Mouse (Mus musculus): ENCODE results near the gene Pnkp. TPM values are rescaled to one million over a fixed set of nuclear protein-coding genes. Genes with fewer than 3 reads are reported as not detected.
"Not testable (repeated sequence)": the region's sequence is repeated elsewhere in the genome, so short reads cannot be mapped to it uniquely, and the experiment has no call there.

Gene Pnkp
- polyA plus RNA-seq, 1 experiment: 50.8 TPM

- DNase-seq (ENCODE audit: low read depth): peak; percentile 84
Observed at GRCm38 (mm10) chr7:44869697-44870528, 13.0 kb downstream of the Pnkp start, which contains the start of gene Ptov1. TSS of gene Ptov1 (minus strand) at chr7:44869788.

- no peak for DNase-seq (ENCODE audit: low read depth)
Observed at GRCm38 (mm10) chr7:44870614-44871013, 13.7 kb downstream of the Pnkp start.

GRCm38 (mm10) chr7:44871181-44871580 lies 14.2 kb downstream of the Pnkp start:
- no peak for DNase-seq (ENCODE audit: low read depth)

- not testable (repeated sequence) for DNase-seq (ENCODE audit: low read depth)
Observed at GRCm38 (mm10) chr7:44871774-44872173, 14.8 kb downstream of the Pnkp start.

DNA sequence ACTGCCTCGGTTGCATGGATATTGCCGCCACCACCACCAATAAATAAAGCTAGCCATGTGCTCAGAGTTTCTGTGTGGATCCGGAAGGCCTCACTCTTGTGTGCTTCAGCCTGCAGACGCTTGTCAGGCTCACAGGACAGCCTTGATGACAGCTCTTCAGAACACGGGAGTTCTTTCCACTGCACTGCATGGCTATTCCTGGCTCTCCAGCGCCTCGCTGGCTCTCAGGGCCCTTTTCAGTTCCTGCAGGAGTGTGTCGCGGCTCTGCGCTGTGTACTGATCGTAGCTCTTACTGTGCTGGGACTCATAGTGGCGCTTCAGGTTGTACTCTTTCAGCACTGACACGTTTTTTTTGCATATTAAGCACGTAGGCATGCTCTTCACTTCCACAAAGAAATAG lies 20.9 kb downstream of the Pnkp start:
- no peak for DNase-seq (ENCODE audit: low read depth)

DNA sequence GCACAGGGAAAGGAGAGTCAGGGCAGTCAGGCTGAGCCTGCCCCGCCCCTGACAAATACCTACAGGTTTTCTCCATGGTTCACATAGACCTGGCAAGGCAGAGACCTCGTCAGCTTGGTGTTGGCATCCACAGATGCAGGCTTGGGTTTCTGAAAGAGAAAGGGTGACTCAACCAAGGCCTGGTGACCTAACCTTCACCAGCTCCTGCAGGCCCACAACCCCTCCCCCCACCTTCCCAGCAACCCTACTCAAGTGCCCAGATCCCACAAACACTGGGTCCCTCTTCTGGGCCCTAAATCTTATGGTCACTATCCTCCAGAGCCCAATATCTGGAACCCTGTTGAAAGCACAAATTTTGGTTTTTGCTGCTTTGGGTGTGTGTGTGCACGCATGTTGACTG lies 26.1 kb downstream of the Pnkp start:
- DNase-seq (ENCODE audit: low read depth): no peak

DNA sequence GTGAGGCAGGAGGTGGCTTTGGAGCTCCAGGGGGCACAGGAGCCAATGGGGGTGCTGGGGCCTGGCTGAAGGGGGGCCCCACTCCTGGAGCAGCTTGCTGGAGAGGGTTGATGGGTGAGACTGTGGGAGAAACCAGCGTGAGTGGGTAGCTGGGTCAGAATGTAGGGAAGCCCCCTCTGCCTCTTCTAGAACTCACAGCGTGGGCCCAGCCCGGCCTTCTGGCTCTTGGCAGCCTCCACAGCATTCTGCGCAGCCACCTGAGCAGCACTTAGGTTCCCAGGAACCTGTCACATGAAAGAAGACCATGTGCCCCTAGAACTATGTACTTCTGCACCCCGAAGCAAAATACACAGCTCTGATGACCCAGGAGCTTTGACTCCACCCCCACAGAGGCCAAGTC lies 27.7 kb downstream of the Pnkp start:
- no peak for DNase-seq (ENCODE audit: low read depth)

GRCm38 (mm10) chr7:44886964-44887363 lies 30.0 kb downstream of the Pnkp start:
- DNase-seq (ENCODE audit: low read depth): no peak

GRCm38 (mm10) chr7:44888256-44889105 lies 31.5 kb downstream of the Pnkp start:
- no peak for DNase-seq (ENCODE audit: low read depth)

GRCm38 (mm10) chr7:44890180-44890579 lies 33.2 kb downstream of the Pnkp start:
- DNase-seq (ENCODE audit: low read depth): no peak

- no peak for DNase-seq (ENCODE audit: low read depth)
Observed at GRCm38 (mm10) chr7:44890737-44891136, 33.8 kb downstream of the Pnkp start.

- no peak for DNase-seq (ENCODE audit: low read depth)
Observed at GRCm38 (mm10) chr7:44891611-44892010, 34.7 kb downstream of the Pnkp start.

GRCm38 (mm10) chr7:44892276-44892921 lies 35.5 kb downstream of the Pnkp start, which contains the start of gene Med25:
TSS of gene Med25 (minus strand) at chr7:44892712.
- DNase-seq (ENCODE audit: low read depth): no peak

- no peak for DNase-seq (ENCODE audit: low read depth)
Observed at GRCm38 (mm10) chr7:44893197-44893596, 36.3 kb downstream of the Pnkp start.

- DNase-seq (ENCODE audit: low read depth): no peak
Observed at GRCm38 (mm10) chr7:44894175-44894574, 37.2 kb downstream of the Pnkp start.

- no peak for DNase-seq (ENCODE audit: low read depth)
Observed at GRCm38 (mm10) chr7:44895206-44895592, 38.3 kb downstream of the Pnkp start.

- peak; percentile 69 for DNase-seq (ENCODE audit: low read depth)
Observed at GRCm38 (mm10) chr7:44895593-44896434, 38.9 kb downstream of the Pnkp start, which contains the start of gene Fuz. TSS of gene Fuz (plus strand) at chr7:44896079.

GRCm38 (mm10) chr7:44896499-44896898 lies 39.6 kb downstream of the Pnkp start:
- DNase-seq (ENCODE audit: low read depth): no peak

GRCm38 (mm10) chr7:44898607-44899006 lies 41.7 kb downstream of the Pnkp start:
- DNase-seq (ENCODE audit: low read depth): no peak

GRCm38 (mm10) chr7:44900632-44901031 lies 43.7 kb downstream of the Pnkp start:
- no peak for DNase-seq (ENCODE audit: low read depth)

GRCm38 (mm10) chr7:44901230-44901722 lies 44.3 kb downstream of the Pnkp start:
- DNase-seq (ENCODE audit: low read depth): no peak

Data from gonadal fat pad, adult 2 months (tissue).